Mouse (Mus musculus) CH12.LX (cell line): ENCODE measurements around the gene 4930469K13Rik.

Experiments used
- CHD1 ChIP-seq: IDR thresholded peaks from 2 replicates; pipeline ENCODE4 v1.6.1; 2012; ENCODE audit warnings: low read depth, low read length, improper control_type of control experiment, inconsistent platforms
- CHD2 ChIP-seq: IDR thresholded peaks from 2 replicates; pipeline ENCODE4 v1.6.1; 2011; ENCODE audit warnings: low read length, improper control_type of control experiment
- CTCF ChIP-seq, 2 experiments: IDR thresholded peaks in 1 of 2; conservative IDR thresholded peaks in 1 of 2; 2 replicates each; pipeline ENCODE4 v1.5.1; 2011 to 2012; ENCODE audit warnings: low read depth in 2 of 2, low read length in 2 of 2, improper control_type of control experiment in 1 of 2, inconsistent platforms in 1 of 2, mild to moderate bottlenecking in 1 of 2, moderate library complexity in 1 of 2
- EP300 ChIP-seq: IDR thresholded peaks from 2 replicates; pipeline ENCODE4 v1.6.1; 2011; ENCODE audit warnings: low read length, improper control_type of control experiment
- ETS1 ChIP-seq: conservative IDR thresholded peaks from 2 replicates; pipeline ENCODE4 v1.6.1; 2012; ENCODE audit warnings: low read depth, mild to moderate bottlenecking, inconsistent platforms, low read length, improper control_type of control experiment, moderate library complexity
- GABPA ChIP-seq: IDR thresholded peaks from 2 replicates; pipeline ENCODE4 v1.6.1; 2012; ENCODE audit warnings: low read depth, low read length, improper control_type of control experiment, inconsistent platforms; ENCODE audit not compliant: insufficient replicate concordance
- MAFK ChIP-seq: IDR thresholded peaks from 2 replicates; pipeline ENCODE4 v1.6.1; 2011; ENCODE audit warnings: low read length, improper control_type of control experiment; ENCODE audit not compliant: insufficient replicate concordance
- MAX ChIP-seq: IDR thresholded peaks from 2 replicates; pipeline ENCODE4 v1.6.1; 2011; ENCODE audit warnings: low read length, improper control_type of control experiment
- MYC ChIP-seq: IDR thresholded peaks from 2 replicates; pipeline ENCODE4 v1.6.1; 2011; ENCODE audit warnings: low read depth, mild to moderate bottlenecking, improper control_type of control experiment, low read length
- PAX5 ChIP-seq: IDR thresholded peaks from 2 replicates; pipeline ENCODE4 v1.6.1; 2012; ENCODE audit warnings: low read length, inconsistent platforms, mixed read lengths
- POLR2A ChIP-seq: IDR thresholded peaks from 2 replicates; pipeline ENCODE4 v1.6.1; 2011; ENCODE audit warnings: low read depth, mild to moderate bottlenecking, improper control_type of control experiment, low read length
- TBP ChIP-seq: conservative IDR thresholded peaks from 2 replicates; pipeline ENCODE4 v1.6.1; 2011; ENCODE audit warnings: low read depth, low read length, improper control_type of control experiment
- UBTF ChIP-seq: IDR thresholded peaks from 2 replicates; pipeline ENCODE4 v1.6.1; 2012; ENCODE audit warnings: low read depth, mild to moderate bottlenecking, inconsistent platforms, low read length, improper control_type of control experiment, moderate library complexity
- USF2 ChIP-seq: conservative IDR thresholded peaks from 2 replicates; pipeline ENCODE4 v1.6.1; 2011; ENCODE audit warnings: low read depth, low read length, improper control_type of control experiment

GRCm38 (mm10) chr11:34061740-34062139, 36.6 kb downstream of the 4930469K13Rik start:
- TF ChIP-seq CTCF (conservative IDR thresholded peaks at IDR 0.05 in 1 of 2, IDR thresholded peaks at IDR 0.05 in 1 of 2; ENCODE audit: low read depth in 2 of 2, low read length in 2 of 2) (no peak), ETS1 (no peak), MAX (no peak), POLR2A (no peak), CHD1 (no peak), USF2 (no peak), MAFK (no peak), EP300 (no peak), CHD2 (no peak), MYC (no peak), UBTF (no peak), TBP (no peak), GABPA (no peak), PAX5 (no peak)
